Mouse (Mus musculus): ENCODE measurements around the gene Ncs1. TPM values are rescaled to one million over a fixed set of nuclear protein-coding genes. Genes with fewer than 3 reads are reported as not detected.

Ncs1 gene
- total and polyA plus RNA-seq, 3 experiments: 0.04 TPM; not detected in 2

- Histone ChIP-seq H3K4me2 (ENCODE audit: insufficient read depth, low read depth, poor library complexity, severe bottlenecking) (no peak overlapping the region), H3K9me3 (replicated peaks; ENCODE audit: low read length) (peaks cover 7% of the 10 kb centered on the region), H3K27ac (ENCODE audit: insufficient read depth, low read depth) (no peak overlapping the region), H3K9ac (ENCODE audit: insufficient read depth, low read depth) (no peak overlapping the region), H3K27me3 (replicated peaks) (peaks cover 90% of the 10 kb centered on the region), H3K4me3 (replicated peaks in 1 of 3; ENCODE audit: low read depth in 2 of 3, low read length in 2 of 3, poor library complexity in 1 of 3) (no peak overlapping the region), H3K79me2 (replicated peaks; ENCODE audit: control insufficient read depth, extremely low read depth, insufficient read depth, poor library complexity, severe bottlenecking) (no peaks in the 10 kb centered on the region), H3K36me3 (replicated peaks in 1 of 2; ENCODE audit: control insufficient read depth in 1 of 2, insufficient read depth in 1 of 2, low read length in 1 of 2) (no peaks in the 10 kb centered on the region), H3K4me1 (ENCODE audit: control insufficient read depth in 1 of 2, insufficient read depth in 2 of 2) (peaks cover 8 to 14% of the 10 kb centered on the region in 2 experiments)
- TF ChIP-seq CHD2 (IDR thresholded peaks at IDR 0.05; ENCODE audit: low read length) (no peak), RAD21 (IDR thresholded peaks at IDR 0.05; ENCODE audit: low read depth, low read length) (no peak), MAZ (IDR thresholded peaks at IDR 0.05; ENCODE audit: low read depth, low read length) (no peak), ETS1 (conservative IDR thresholded peaks at IDR 0.05; ENCODE audit: low read depth, low read length) (no peak), NRF1 (IDR thresholded peaks at IDR 0.05; ENCODE audit: low read depth, low read length) (no peak), RCOR1 (conservative IDR thresholded peaks at IDR 0.05; ENCODE audit: low read depth, low read length) (no peak), POLR2A (IDR thresholded peaks at IDR 0.05; ENCODE audit: low read depth, low read length) (no peak), ZKSCAN1 (IDR thresholded peaks at IDR 0.05; ENCODE audit: borderline replicate concordance, low read depth, low read length) (no peak), ZMIZ1 (IDR thresholded peaks at IDR 0.05; ENCODE audit: low read depth, low read length) (no peak), IRF4 (IDR thresholded peaks at IDR 0.05; ENCODE audit: low read depth, low read length) (no peak), ELF1 (IDR thresholded peaks at IDR 0.05; ENCODE audit: low read depth, low read length) (no peak), JUN (IDR thresholded peaks at IDR 0.05; ENCODE audit: insufficient read depth, low read depth, low read length) (no peak)
- in situ Hi-C loops (cut with MboI; ENCODE audit: low pct_ligation_motif_present, low pct_unique_long_range_greater_than_20kb, low sequenced_read_pairs): no loop called here
- DNase-seq (ENCODE audit: extremely low read depth): no peak
- dilution Hi-C loops (cut with MboI; ENCODE audit: extremely low pct_ligation_motif_present, extremely low pct_unique_long_range_greater_than_20kb, low sequenced_read_pairs): no loop called here
Measured at GRCm38 (mm10) chr2:31263039-31263461, 17.4 kb downstream of the Ncs1 start.

GRCm38 (mm10) chr2:31263746-31264378, 18.2 kb downstream of the Ncs1 start:
- TF ChIP-seq MAFK (IDR thresholded peaks at IDR 0.05; ENCODE audit: insufficient replicate concordance, low read length): no peak
- no peak for TF ChIP-seq POLR2A (IDR thresholded peaks at IDR 0.05; ENCODE audit: low read depth, low read length)
- TF ChIP-seq NRF1 (IDR thresholded peaks at IDR 0.05; ENCODE audit: low read depth, low read length): no peak
- no peak for TF ChIP-seq ZMIZ1 (IDR thresholded peaks at IDR 0.05; ENCODE audit: low read depth, low read length)
- TF ChIP-seq IRF4 (IDR thresholded peaks at IDR 0.05; ENCODE audit: low read depth, low read length): no peak
- TF ChIP-seq TBP (conservative IDR thresholded peaks at IDR 0.05; ENCODE audit: low read depth, low read length): no peak
- no peak for TF ChIP-seq MEF2A (IDR thresholded peaks at IDR 0.05; ENCODE audit: borderline replicate concordance, low read depth, low read length)
- no peak for TF ChIP-seq HCFC1 (IDR thresholded peaks at IDR 0.05; ENCODE audit: low read depth, low read length)
- Histone ChIP-seq H3K36me3 (replicated peaks in 1 of 2; ENCODE audit: control insufficient read depth in 1 of 2, insufficient read depth in 1 of 2, low read length in 1 of 2) (no peaks in the 10 kb centered on the region), H3K27me3 (replicated peaks) (peaks cover 92% of the 10 kb centered on the region), H3K4me3 (replicated peaks in 1 of 3; ENCODE audit: low read depth in 2 of 3, low read length in 2 of 3, poor library complexity in 1 of 3) (no peak overlapping the region), H3K9me3 (replicated peaks; ENCODE audit: low read length) (peaks cover 7% of the 10 kb centered on the region), H3K79me2 (replicated peaks; ENCODE audit: control insufficient read depth, extremely low read depth, insufficient read depth, poor library complexity, severe bottlenecking) (no peaks in the 10 kb centered on the region), H3K4me2 (ENCODE audit: insufficient read depth, low read depth, poor library complexity, severe bottlenecking) (no peak overlapping the region), H3K27ac (ENCODE audit: insufficient read depth, low read depth) (no peak overlapping the region), H3K4me1 (ENCODE audit: control insufficient read depth in 1 of 2, insufficient read depth in 2 of 2) (peaks cover 5 to 9% of the 10 kb centered on the region in 2 experiments; a peak in 3 of 4 replicates), H3K9ac (ENCODE audit: insufficient read depth, low read depth) (no peak overlapping the region)
- in situ Hi-C loops (cut with MboI; ENCODE audit: low pct_ligation_motif_present, low pct_unique_long_range_greater_than_20kb, low sequenced_read_pairs): no loop called here
- no peak for DNase-seq (ENCODE audit: extremely low read depth)
- dilution Hi-C loops (cut with MboI; ENCODE audit: extremely low pct_ligation_motif_present, extremely low pct_unique_long_range_greater_than_20kb, low sequenced_read_pairs): no loop called here
